Mouse (Mus musculus): ENCODE measurements around the gene Myo16. TPM values are rescaled to one million over a fixed set of nuclear protein-coding genes. Genes with fewer than 3 reads are reported as not detected.

Myo16 gene
- polyA plus RNA-seq, 2 experiments, result 0.01 to 0.03 TPM

- H3K36me3 ChIP-seq (replicated peaks; ENCODE audit: control insufficient read depth, insufficient read depth, low read depth), result no peaks in the 10 kb centered on the region
- TF ChIP-seq CTCF (IDR thresholded peaks at IDR 0.05; ENCODE audit: low read depth) (no peak), EP300 (IDR thresholded peaks at IDR 0.05; ENCODE audit: low read depth) (no peak)
- no peak for ATAC-seq (ENCODE audit: insufficient read depth)
- WGBS (ENCODE audit: insufficient replicate concordance), result 77% methylated on average over 9 of the region's 9 CpGs
- no peak overlapping the region for H3K4me2 ChIP-seq (ENCODE audit: low read depth)
- no peak overlapping the region for H3K27ac ChIP-seq
- no peak overlapping the region for H3K4me3 ChIP-seq (ENCODE audit: insufficient read depth in 1 of 2, low read depth in 2 of 2, low read length in 2 of 2)
- no peak overlapping the region for H3K9ac ChIP-seq (replicated peaks)
- H3K4me1 ChIP-seq (replicated peaks; ENCODE audit: control insufficient read depth in 2 of 2, insufficient read depth in 2 of 2, low read length in 1 of 2), result no peaks in the 10 kb centered on the region
- no peaks in the 10 kb centered on the region for H3K27me3 ChIP-seq (ENCODE audit: control insufficient read depth, insufficient read depth, low read length)
- DNase-seq (ENCODE audit: low read depth in 3 of 3, low spot score in 3 of 3), result no peak
- H3K9me3 ChIP-seq (ENCODE audit: control insufficient read depth, low read length), result no peaks in the 10 kb centered on the region
Observed at GRCm38 (mm10) chr8:10366141-10366540, 212.4 kb downstream of the Myo16 start.

DNA sequence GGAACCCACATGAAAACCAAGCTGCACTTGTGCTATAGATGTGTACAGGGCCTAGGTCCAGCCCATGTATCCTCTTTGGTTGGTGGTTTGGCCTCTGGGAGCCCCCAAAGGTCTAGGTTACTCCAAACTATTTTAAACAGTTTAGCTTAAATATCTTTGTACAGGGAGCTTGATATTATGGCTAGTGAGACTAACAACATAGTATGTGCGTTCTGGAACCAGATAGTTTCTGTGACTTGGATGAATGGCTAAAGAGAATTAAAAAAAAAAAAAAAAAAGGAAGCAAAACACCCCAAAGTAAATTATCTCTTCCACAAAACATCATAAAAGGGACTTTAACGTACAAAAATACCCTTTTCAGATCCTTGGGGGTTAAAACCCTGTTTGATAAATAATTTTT lies 218.9 kb downstream of the Myo16 start:
- Histone ChIP-seq H3K9ac (replicated peaks) (no peak overlapping the region), H3K27me3 (ENCODE audit: control insufficient read depth, insufficient read depth, low read length) (no peaks in the 10 kb centered on the region), H3K4me2 (ENCODE audit: low read depth) (no peak overlapping the region), H3K4me3 (ENCODE audit: insufficient read depth in 1 of 2, low read depth in 2 of 2, low read length in 2 of 2) (no peak overlapping the region), H3K9me3 (ENCODE audit: control insufficient read depth, low read length) (no peaks in the 10 kb centered on the region), H3K36me3 (replicated peaks; ENCODE audit: control insufficient read depth, insufficient read depth, low read depth) (no peaks in the 10 kb centered on the region), H3K27ac (no peak overlapping the region), H3K4me1 (replicated peaks; ENCODE audit: control insufficient read depth in 2 of 2, insufficient read depth in 2 of 2, low read length in 1 of 2) (no peaks in the 10 kb centered on the region)
- TF ChIP-seq CTCF (IDR thresholded peaks at IDR 0.05; ENCODE audit: low read depth) (no peak), EP300 (IDR thresholded peaks at IDR 0.05; ENCODE audit: low read depth) (no peak)
- no peak for DNase-seq (ENCODE audit: low read depth in 3 of 3, low spot score in 3 of 3)
- no peak for ATAC-seq (ENCODE audit: insufficient read depth)
- WGBS (ENCODE audit: insufficient replicate concordance), result 51% methylated on average over 2 of the region's 2 CpGs

GRCm38 (mm10) chr8:10387143-10387542 lies 233.4 kb downstream of the Myo16 start:
- Histone ChIP-seq H3K9me3 (ENCODE audit: control insufficient read depth, low read length) (no peaks in the 10 kb centered on the region), H3K27me3 (ENCODE audit: control insufficient read depth, insufficient read depth, low read length) (no peaks in the 10 kb centered on the region), H3K4me1 (replicated peaks; ENCODE audit: control insufficient read depth in 2 of 2, insufficient read depth in 2 of 2, low read length in 1 of 2) (no peaks in the 10 kb centered on the region), H3K27ac (no peak overlapping the region), H3K9ac (replicated peaks) (no peak overlapping the region), H3K4me3 (ENCODE audit: insufficient read depth in 1 of 2, low read depth in 2 of 2, low read length in 2 of 2) (no peak overlapping the region), H3K36me3 (replicated peaks; ENCODE audit: control insufficient read depth, insufficient read depth, low read depth) (no peaks in the 10 kb centered on the region), H3K4me2 (ENCODE audit: low read depth) (no peak overlapping the region)
- ATAC-seq (ENCODE audit: insufficient read depth) (no peak), DNase-seq (ENCODE audit: low read depth in 3 of 3, low spot score in 3 of 3) (no peak)
- no peak for TF ChIP-seq CTCF (IDR thresholded peaks at IDR 0.05; ENCODE audit: low read depth)
- TF ChIP-seq EP300 (IDR thresholded peaks at IDR 0.05; ENCODE audit: low read depth), result no peak
- WGBS (ENCODE audit: insufficient replicate concordance), result 32% methylated on average over 1 of the region's 1 CpGs

DNA sequence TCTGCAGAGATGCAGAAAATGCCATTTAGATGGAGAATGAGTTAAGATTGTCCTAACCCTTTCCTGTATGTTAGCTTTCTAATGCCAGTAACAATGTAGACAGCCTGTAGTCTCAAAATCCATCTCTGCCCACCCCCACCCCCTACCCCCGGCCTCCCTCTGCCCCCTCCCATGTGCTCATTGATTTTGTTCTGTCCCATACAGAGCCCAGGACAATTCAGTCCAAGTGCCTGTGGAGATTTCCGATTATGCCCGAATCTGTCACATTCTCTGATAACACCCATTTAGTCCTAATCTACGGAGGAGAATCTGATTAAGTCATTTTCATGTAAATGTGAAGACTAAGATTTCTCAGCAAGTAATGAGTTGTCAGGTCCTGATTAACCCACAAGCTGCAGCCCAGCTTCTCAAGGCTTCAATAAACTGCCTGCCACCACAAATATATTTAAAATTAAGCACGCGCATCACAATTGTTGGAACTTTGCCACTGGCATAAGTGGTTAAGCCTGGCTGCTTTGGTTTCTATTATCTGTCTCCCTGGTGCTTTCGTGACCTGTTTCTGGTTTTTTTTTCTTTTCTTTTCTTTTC lies 237.5 kb downstream of the Myo16 start:
- no peak overlapping the region for H3K9ac ChIP-seq (replicated peaks)
- no peak overlapping the region for H3K4me3 ChIP-seq (ENCODE audit: insufficient read depth in 1 of 2, low read depth in 2 of 2, low read length in 2 of 2)
- no peaks in the 10 kb centered on the region for H3K9me3 ChIP-seq (ENCODE audit: control insufficient read depth, low read length)
- 64% methylated on average over 7 of the region's 7 CpGs for WGBS (ENCODE audit: insufficient replicate concordance)
- H3K27ac ChIP-seq, result no peak overlapping the region
- no peaks in the 10 kb centered on the region for H3K27me3 ChIP-seq (ENCODE audit: control insufficient read depth, insufficient read depth, low read length)
- no peak for TF ChIP-seq EP300 (IDR thresholded peaks at IDR 0.05; ENCODE audit: low read depth)
- H3K4me2 ChIP-seq (ENCODE audit: low read depth), result no peak overlapping the region
- no peak for DNase-seq (ENCODE audit: low read depth in 3 of 3, low spot score in 3 of 3)
- no peaks in the 10 kb centered on the region for H3K36me3 ChIP-seq (replicated peaks; ENCODE audit: control insufficient read depth, insufficient read depth, low read depth)
- ATAC-seq (ENCODE audit: insufficient read depth), result no peak
- H3K4me1 ChIP-seq (replicated peaks; ENCODE audit: control insufficient read depth in 2 of 2, insufficient read depth in 2 of 2, low read length in 1 of 2), result no peaks in the 10 kb centered on the region

DNA sequence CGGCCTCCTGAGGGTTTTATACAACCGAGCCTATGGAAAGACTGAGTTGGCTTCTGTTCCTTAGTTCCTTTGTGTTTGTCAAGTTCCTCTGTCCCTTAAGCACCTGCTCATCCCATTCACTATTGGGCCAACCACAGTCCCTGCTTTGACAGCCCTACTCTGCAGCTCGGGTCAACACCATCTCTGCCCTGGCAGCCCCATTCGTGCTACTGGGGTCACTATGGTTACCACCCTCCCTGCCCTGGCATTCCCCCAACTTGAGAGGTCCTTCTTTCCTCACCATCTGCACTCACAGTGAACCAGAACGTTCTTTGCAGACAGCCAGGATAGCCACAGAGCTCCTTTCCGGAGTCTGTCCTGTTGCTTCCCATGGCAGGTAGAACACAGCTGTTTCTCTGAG lies 238.2 kb downstream of the Myo16 start:
- no peak overlapping the region for H3K4me2 ChIP-seq (ENCODE audit: low read depth)
- ATAC-seq (ENCODE audit: insufficient read depth) (no peak), DNase-seq (ENCODE audit: low read depth in 3 of 3, low spot score in 3 of 3) (no peak)
- H3K27me3 ChIP-seq (ENCODE audit: control insufficient read depth, insufficient read depth, low read length), result no peaks in the 10 kb centered on the region
- TF ChIP-seq EP300 (IDR thresholded peaks at IDR 0.05; ENCODE audit: low read depth), result no peak
- no peak for TF ChIP-seq CTCF (IDR thresholded peaks at IDR 0.05; ENCODE audit: low read depth)
- H3K4me3 ChIP-seq (ENCODE audit: insufficient read depth in 1 of 2, low read depth in 2 of 2, low read length in 2 of 2), result no peak overlapping the region
- WGBS (ENCODE audit: insufficient replicate concordance), result 39% methylated on average over 6 of the region's 6 CpGs
- no peaks in the 10 kb centered on the region for H3K36me3 ChIP-seq (replicated peaks; ENCODE audit: control insufficient read depth, insufficient read depth, low read depth)
- H3K9me3 ChIP-seq (ENCODE audit: control insufficient read depth, low read length), result no peaks in the 10 kb centered on the region
- H3K9ac ChIP-seq (replicated peaks), result no peak overlapping the region
- H3K4me1 ChIP-seq (replicated peaks; ENCODE audit: control insufficient read depth in 2 of 2, insufficient read depth in 2 of 2, low read length in 1 of 2), result no peaks in the 10 kb centered on the region
- no peak overlapping the region for H3K27ac ChIP-seq
